Mouse (Mus musculus) intestine, postnatal 0 days (tissue): ENCODE measurements at regions not wholly inside any gene's neighbourhood (a gene's known extent, or its start where the extent isn't known, plus 50 kb on each side); places are given as distances from the start of the nearest gene placed in this dataset.
A peak's percentile ranks its signal among the peaks of the same experiment; 100 is the strongest.

Experiments
- ATAC-seq: fragments of 200-750 bp; cut with Nextera tagmentation; 2 replicates; pipeline ENCODE4 v1.8.0; 2017; ENCODE audit warnings: mild to moderate bottlenecking, moderate TSS enrichment, moderate library complexity
- H3K27ac ChIP-seq: fragments of 300-500 bp; sonication (generic); 2 replicates; pipeline ENCODE4 v1.5.1; 2014; ENCODE audit warnings: mild to moderate bottlenecking, low read depth, low read length, moderate library complexity
- H3K27me3 ChIP-seq: fragments of 300-500 bp; sonication (generic); replicated peaks from 2 replicates; pipeline ENCODE4 v1.6.1; 2014; ENCODE audit warnings: low read length, mixed read lengths; ENCODE audit not compliant: control insufficient read depth, insufficient read depth
- H3K36me3 ChIP-seq: fragments of 300-500 bp; sonication (generic); 2 replicates; pipeline ENCODE4 v1.6.1; 2014; ENCODE audit warnings: mild to moderate bottlenecking, moderate library complexity; ENCODE audit not compliant: control insufficient read depth, insufficient read depth
- H3K4me1 ChIP-seq: fragments of 300-500 bp; sonication (generic); replicated peaks from 2 replicates; pipeline ENCODE4 v1.6.1; 2014; ENCODE audit warnings: antibody characterized with exemption, low read length, mixed read lengths; ENCODE audit not compliant: control insufficient read depth, insufficient read depth
- H3K4me2 ChIP-seq: fragments of 300-500 bp; sonication (generic); replicated peaks from 2 replicates; pipeline ENCODE4 v1.6.1; 2014; ENCODE audit warnings: low read depth, mild to moderate bottlenecking, moderate library complexity
- H3K4me3 ChIP-seq: fragments of 300-500 bp; sonication (generic); 2 replicates; pipeline ENCODE4 v1.5.1; 2014; ENCODE audit warnings: low read depth, low read length
- H3K9ac ChIP-seq: fragments of 300-500 bp; sonication (generic); 2 replicates; pipeline ENCODE4 v1.6.1; 2014; ENCODE audit warnings: mild to moderate bottlenecking, low read depth, low read length
- H3K9me3 ChIP-seq: fragments of 300-500 bp; sonication (generic); 2 replicates; pipeline ENCODE4 v1.6.1; 2016; ENCODE audit warnings: mixed run types; ENCODE audit not compliant: control insufficient read depth
- CTCF ChIP-seq: sonication (generic); IDR thresholded peaks from 2 replicates; pipeline ENCODE4 v1.5.1; 2016; ENCODE audit warnings: low read depth, mild to moderate bottlenecking, control low read depth, antibody characterized with exemption, moderate library complexity
- WGBS: fragments of 180-500 bp; shearing (Covaris S2); extraction: QIAGEN DNeasy Blood & Tissue Kit; methylation state at CpG from one replicate; pipeline ENCODE4 v1.1.7; 2014; 5-methylcytosine and 5-hydroxymethylcytosine counted together

GRCm38 (mm10) chr7:36921003-36921402 is 223.1 kb downstream of the Tshz3 start:
- Histone ChIP-seq H3K36me3 (no peaks in the 10 kb centered on the region), H3K4me2 (no peak overlapping the region), H3K9ac (no peak overlapping the region), H3K4me3 (no peak overlapping the region), H3K9me3 (no peaks in the 10 kb centered on the region), H3K27ac (no peak overlapping the region), H3K27me3 (no peaks in the 10 kb centered on the region), H3K4me1 (no peaks in the 10 kb centered on the region)
- ATAC-seq: no peak
- WGBS: 51% methylated on average over 14 of the region's 14 CpGs
- TF ChIP-seq CTCF: no peak

DNA sequence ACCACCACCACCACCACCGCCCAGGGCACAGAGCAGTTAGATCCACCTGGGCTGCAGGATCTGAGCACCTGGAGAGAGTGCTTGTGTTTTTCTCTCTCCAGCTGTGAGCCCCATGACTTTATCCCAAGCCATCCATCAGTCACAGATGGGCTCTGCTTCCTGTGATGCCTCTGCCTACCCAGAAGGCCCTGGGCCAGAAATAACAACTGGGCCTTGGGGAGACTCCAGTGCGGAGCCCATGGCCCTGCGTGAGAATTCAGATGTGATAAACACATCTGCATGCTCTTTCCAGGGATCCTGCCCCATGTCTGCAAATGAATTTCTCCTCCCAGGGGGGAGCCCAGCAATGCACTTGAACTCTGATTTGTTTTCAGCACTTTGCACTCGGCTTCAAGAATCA is 235.6 kb downstream of the Tshz3 start:
- WGBS: 80% methylated on average over 4 of the region's 4 CpGs
- H3K9ac ChIP-seq: no peak overlapping the region
- H3K27ac ChIP-seq: no peak overlapping the region
- H3K36me3 ChIP-seq: no peaks in the 10 kb centered on the region
- TF ChIP-seq CTCF: no peak
- no peaks in the 10 kb centered on the region for H3K4me1 ChIP-seq
- H3K9me3 ChIP-seq: no peaks in the 10 kb centered on the region
- no peaks in the 10 kb centered on the region for H3K27me3 ChIP-seq
- no peak overlapping the region for H3K4me2 ChIP-seq
- no peak overlapping the region for H3K4me3 ChIP-seq
- ATAC-seq: no peak

DNA sequence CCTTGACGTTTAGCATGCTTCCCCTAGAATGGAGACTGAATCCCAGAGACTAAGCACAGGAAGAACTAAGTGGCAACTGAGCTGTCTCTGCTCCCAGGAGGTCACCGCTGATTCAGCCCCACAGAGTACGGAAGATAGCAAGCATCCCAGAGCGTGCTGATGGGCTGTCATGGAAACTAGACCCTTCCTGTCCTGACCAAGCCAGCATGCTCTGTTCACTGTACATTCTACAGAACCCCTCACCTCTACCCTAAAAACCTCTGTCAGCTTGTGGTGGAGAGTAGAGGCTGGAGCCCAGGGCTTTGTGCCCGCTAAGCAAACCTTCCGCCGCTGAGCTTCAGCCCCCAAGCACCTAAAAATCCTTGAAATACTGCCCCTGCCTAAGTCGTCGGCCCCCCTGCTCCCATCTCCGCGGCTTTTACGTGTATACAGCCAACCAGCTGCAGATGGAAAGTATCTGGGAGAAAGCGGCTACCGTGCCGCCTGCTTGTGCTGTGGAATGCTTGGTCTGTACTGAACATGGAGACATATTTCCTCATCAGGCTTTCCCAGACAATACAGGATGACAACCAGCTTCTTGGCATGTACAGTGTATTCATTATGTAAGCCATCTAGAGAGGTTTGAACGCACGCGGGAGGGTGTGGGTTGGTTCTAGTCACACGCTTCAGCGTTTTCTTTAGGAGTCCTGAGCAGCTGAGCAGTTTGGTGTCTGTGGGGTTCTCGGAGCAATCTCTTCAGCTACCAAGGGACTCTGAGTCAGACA is 237.1 kb downstream of the Tshz3 start:
- no peaks in the 10 kb centered on the region for H3K4me1 ChIP-seq
- ATAC-seq: no peak
- peak overlapping the region; percentile 32 for H3K4me2 ChIP-seq
- no peaks in the 10 kb centered on the region for H3K36me3 ChIP-seq
- H3K9ac ChIP-seq: no peak overlapping the region
- H3K9me3 ChIP-seq: no peaks in the 10 kb centered on the region
- no peak overlapping the region for H3K4me3 ChIP-seq
- WGBS: 56% methylated on average over 21 of the region's 21 CpGs
- H3K27me3 ChIP-seq: no peaks in the 10 kb centered on the region
- no peak for TF ChIP-seq CTCF
- H3K27ac ChIP-seq: no peak overlapping the region

DNA sequence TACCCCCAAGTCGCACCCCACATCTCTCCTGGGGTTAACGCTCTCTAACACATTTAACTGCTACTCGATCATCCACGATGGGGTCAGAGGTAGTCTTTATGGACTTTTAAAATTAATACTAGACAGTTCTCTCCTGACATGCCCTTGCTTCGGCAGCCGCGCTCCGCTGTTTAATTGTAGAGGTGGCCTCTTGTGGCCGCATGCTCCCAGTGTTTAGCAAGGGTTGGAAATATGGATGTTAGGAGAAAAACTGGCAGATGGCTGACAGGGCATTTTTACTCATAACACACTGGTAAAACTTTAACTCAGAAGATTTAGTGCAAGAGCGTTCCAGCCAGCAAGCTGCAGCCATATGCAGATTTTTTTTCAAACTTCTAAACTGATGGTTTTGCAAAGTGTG is 242.7 kb downstream of the Tshz3 start:
- peak; percentile 31; the same call in 1 of the 2 replicates for TF ChIP-seq CTCF
- ATAC-seq: no peak
- no peaks in the 10 kb centered on the region for H3K36me3 ChIP-seq
- H3K27ac ChIP-seq: no peak overlapping the region
- no peaks in the 10 kb centered on the region for H3K4me1 ChIP-seq
- no peak overlapping the region for H3K9ac ChIP-seq
- H3K4me3 ChIP-seq: no peak overlapping the region
- H3K9me3 ChIP-seq: no peaks in the 10 kb centered on the region
- 0 out of 2 replicates have a peak overlapping the region, but pooled peaks have one; percentile 21 for H3K4me2 ChIP-seq
- WGBS: 29% methylated on average over 10 of the region's 10 CpGs
- H3K27me3 ChIP-seq: no peaks in the 10 kb centered on the region

DNA sequence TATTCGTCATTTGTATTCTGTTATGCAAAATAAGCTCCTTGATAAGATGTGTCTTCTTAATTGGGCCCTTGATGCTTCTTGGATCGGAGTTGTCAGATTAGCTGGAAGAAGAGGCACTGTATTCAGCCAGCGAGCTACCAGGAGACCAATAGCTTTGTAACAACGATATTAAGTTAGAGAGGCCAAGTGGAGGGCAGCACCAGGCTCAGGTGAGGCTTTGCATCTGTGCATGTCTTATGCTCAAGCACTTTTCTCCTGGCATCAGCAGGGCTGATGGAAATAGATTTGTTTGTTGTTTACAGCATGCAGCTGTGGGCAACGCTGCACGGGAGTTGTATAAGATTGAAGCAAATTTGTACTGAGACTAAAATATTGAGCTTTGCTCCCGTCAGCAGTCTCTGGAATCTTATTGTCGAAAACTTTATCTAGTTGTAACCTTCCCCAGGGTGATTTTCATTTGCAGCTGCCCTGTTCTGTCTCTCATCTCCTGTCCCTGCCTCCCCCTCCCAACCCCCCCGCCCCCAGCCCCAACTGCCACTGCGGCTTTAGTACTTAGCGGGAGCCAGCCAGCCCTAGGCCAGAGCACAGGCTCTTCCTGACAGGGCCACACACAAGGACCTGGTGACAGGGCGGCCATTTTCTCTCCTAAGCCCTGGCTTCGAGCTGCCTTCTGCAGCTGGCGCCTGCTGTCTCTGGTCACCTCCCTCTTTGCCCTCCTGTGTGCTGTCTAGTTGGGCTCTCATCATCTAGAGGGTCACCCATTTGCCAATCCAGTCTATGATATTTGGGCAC is 247.3 kb downstream of the Tshz3 start:
- Histone ChIP-seq H3K9ac (no peak overlapping the region), H3K36me3 (no peaks in the 10 kb centered on the region), H3K9me3 (no peaks in the 10 kb centered on the region), H3K4me3 (no peak overlapping the region), H3K4me1 (no peaks in the 10 kb centered on the region), H3K4me2 (no peak overlapping the region), H3K27me3 (no peaks in the 10 kb centered on the region), H3K27ac (no peak overlapping the region)
- ATAC-seq: no peak
- no peak for TF ChIP-seq CTCF
- WGBS: 52% methylated on average over 14 of the region's 14 CpGs

DNA sequence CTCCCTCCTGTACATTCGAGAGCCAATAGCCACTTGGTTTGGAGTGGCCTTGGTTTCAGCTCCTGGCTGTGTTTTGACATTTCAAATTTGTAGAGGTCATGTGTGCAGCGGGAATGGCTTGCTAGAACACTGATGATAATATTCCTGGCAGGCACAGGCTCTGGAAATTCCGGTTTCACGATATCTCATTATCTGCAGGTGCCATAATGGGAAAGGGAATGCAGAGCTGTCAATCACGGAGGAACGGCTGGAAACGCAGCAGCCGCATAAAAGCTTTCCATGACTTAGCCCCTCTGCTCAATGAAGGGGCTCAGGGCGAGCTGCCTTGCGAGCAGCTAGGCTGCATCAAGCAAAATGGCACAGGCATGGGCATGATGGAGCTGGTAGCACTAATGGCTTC is 251.6 kb downstream of the Tshz3 start:
- Histone ChIP-seq H3K4me3 (no peak overlapping the region), H3K4me1 (no peaks in the 10 kb centered on the region), H3K27me3 (no peaks in the 10 kb centered on the region), H3K36me3 (no peaks in the 10 kb centered on the region), H3K9ac (no peak overlapping the region), H3K9me3 (no peaks in the 10 kb centered on the region), H3K4me2 (no peak overlapping the region), H3K27ac (no peak overlapping the region)
- no peak for ATAC-seq
- TF ChIP-seq CTCF: no peak
- WGBS: 63% methylated on average over 10 of the region's 10 CpGs
